Mouse (Mus musculus) brain, embryonic 14.5 days (tissue): Measurements from ENCODE around the gene Minpp1.

Source experiments
- CTCF ChIP-seq: fragments of 200-500 bp; IDR thresholded peaks from 2 replicates; pipeline ENCODE4 v1.5.1; 2012; ENCODE audit warnings: inconsistent platforms, mild to moderate bottlenecking, moderate library complexity, borderline replicate concordance; ENCODE audit not compliant: insufficient read depth, insufficient read length; ENCODE audit errors: extremely low read depth
- POLR2A ChIP-seq: fragments of 200-500 bp; IDR thresholded peaks from 2 replicates; pipeline ENCODE4 v1.6.1; 2012; ENCODE audit warnings: mild to moderate bottlenecking, inconsistent platforms, borderline replicate concordance; ENCODE audit not compliant: poor library complexity, insufficient read depth, insufficient read length, severe bottlenecking; ENCODE audit errors: extremely low read depth

DNA sequence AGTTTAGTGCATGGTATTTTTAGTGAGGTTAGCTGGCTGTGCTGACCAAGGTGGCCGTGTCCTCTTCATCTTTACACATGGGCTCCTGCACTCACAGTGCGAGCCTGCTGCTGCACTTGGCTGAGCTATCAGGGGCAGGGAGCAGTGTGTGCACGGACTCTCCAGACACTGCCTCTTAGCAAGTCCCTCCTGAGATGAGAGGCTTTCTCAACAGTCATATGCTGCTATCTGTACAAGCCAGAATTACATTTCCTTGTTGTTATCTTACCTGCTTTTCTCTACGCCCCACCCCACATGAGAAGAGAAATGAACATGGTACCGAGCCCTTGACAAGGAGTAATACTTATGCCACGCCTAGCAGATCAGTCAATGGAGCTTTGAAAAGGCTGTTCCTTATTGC lies 25.4 kb downstream of the Minpp1 start:
- TF ChIP-seq CTCF (no peak), POLR2A (no peak)
